Mouse (Mus musculus): Measurements from ENCODE around the gene Tgfb3. TPM values are rescaled to one million over a fixed set of nuclear protein-coding genes. Genes with fewer than 3 reads are reported as not detected.

The Tgfb3 gene
- polyA plus RNA-seq, 1 experiment, result 3.2 TPM

DNA sequence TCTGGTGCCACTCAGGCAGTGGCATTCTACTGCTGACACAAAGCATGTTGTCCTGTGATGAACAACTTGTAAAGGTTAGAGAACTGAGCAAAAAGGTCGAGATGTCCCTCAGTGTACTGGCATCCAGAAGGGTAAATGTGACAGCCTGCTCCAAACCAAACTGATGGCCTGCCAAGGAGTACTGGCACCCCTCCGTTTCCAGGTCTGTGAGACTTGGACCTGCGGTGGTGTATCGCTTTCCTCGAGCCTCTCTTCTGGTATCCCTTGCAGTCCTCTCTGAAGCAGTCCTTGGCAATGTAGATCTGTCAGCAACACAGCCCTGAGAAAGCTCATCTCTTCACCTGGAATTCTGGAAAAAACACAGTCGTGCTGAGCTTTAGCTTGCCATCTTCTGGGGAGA lies 53.4 kb downstream of the Tgfb3 start:
- TF ChIP-seq POLR2A (IDR thresholded peaks at IDR 0.05; ENCODE audit: low read depth, low read length) (no peak), CTCF (IDR thresholded peaks at IDR 0.05; ENCODE audit: extremely low read depth, insufficient read length, insufficient replicate concordance, low read depth, low read length) (no peak)
- H3K27ac ChIP-seq (ENCODE audit: insufficient read depth, low read depth, low read length), result no peak overlapping the region
- 90% methylated on average over 6 of the region's 6 CpGs for WGBS
- H3K4me3 ChIP-seq (ENCODE audit: low read depth, low read length), result no peak overlapping the region
- no peaks in the 10 kb centered on the region for H3K36me3 ChIP-seq (ENCODE audit: control insufficient read depth, insufficient read depth, low read length)
- no peaks in the 10 kb centered on the region for H3K4me1 ChIP-seq (ENCODE audit: control insufficient read depth, insufficient read depth, insufficient read length, low read length)
- no peaks in the 10 kb centered on the region for H3K27me3 ChIP-seq (ENCODE audit: control insufficient read depth, insufficient read depth, low read length)

DNA sequence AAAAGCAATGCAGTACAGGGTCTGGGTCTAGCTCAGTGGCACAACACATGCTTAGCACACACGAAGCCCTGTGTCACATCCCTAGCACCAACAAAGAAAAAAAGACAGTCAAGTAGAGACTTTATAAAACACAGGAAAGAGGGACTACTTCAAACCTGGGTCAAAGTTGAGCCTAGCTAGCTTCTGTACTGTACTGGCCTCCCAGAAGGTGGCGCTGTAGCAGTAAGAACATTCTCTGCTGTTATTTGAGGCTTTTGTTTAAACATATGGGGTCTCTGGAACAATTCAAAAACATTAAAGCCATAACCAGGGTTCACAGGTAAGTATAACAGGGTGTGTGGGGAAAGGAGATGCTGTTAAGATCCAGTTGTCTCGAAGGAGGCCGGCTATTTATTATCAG lies 54.4 kb downstream of the Tgfb3 start:
- TF ChIP-seq CTCF (IDR thresholded peaks at IDR 0.05; ENCODE audit: extremely low read depth, insufficient read length, insufficient replicate concordance, low read depth, low read length), result no peak
- TF ChIP-seq POLR2A (IDR thresholded peaks at IDR 0.05; ENCODE audit: low read depth, low read length), result no peak
- H3K36me3 ChIP-seq (ENCODE audit: control insufficient read depth, insufficient read depth, low read length), result 0 out of 2 replicates have a peak, but pooled peaks cover under 1% of the 10 kb centered on the region
- no peaks in the 10 kb centered on the region for H3K27me3 ChIP-seq (ENCODE audit: control insufficient read depth, insufficient read depth, low read length)
- no peak overlapping the region for H3K27ac ChIP-seq (ENCODE audit: insufficient read depth, low read depth, low read length)
- WGBS, result 71% methylated on average over 4 of the region's 4 CpGs
- H3K4me1 ChIP-seq (ENCODE audit: control insufficient read depth, insufficient read depth, insufficient read length, low read length), result no peaks in the 10 kb centered on the region
- no peak overlapping the region for H3K4me3 ChIP-seq (ENCODE audit: low read depth, low read length)

DNA sequence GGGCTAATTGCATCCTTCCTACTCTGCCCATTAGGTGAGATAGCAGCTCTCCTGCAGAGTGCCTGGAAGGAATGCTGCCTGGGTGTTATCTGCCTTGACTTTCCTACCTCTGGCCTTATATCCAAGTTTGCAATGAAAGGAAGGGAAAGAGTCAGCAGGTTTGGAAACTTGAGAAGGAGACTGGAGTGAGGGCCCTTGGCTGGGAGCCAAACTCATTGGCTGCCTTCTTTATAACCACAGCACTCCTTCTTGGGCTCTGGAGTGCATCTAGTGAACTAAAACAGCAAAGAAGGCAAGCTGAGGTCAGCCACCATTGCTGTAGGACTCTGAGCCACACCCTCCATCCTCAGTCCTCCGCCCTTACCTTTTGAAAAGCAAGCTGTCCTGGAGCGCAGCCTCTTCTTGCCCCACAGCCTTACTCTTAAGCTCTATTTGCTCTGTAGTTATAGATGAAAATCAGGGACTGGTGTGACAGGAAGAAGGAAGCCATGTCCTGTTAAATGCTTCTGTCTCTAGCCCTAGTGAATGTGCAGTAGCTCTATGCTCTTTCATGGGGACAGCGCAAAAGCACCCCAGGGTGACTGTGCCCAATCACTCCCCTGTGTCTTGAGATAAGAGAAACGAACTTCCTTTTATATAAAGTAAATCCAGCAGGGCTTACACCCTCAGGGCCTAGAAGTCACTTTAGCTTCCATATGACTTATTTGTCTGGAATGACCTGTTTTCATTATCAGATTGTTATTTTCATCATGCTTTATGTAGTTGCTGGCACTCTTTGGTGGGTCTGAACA lies 55.6 kb downstream of the Tgfb3 start:
- WGBS, result 87% methylated on average over 4 of the region's 4 CpGs

GRCm38 (mm10) chr12:86022282-86022984 lies 56.4 kb downstream of the Tgfb3 start:
- Histone ChIP-seq H3K4me3 (ENCODE audit: low read depth, low read length) (no peak overlapping the region), H3K36me3 (ENCODE audit: control insufficient read depth, insufficient read depth, low read length) (0 out of 2 replicates have a peak, but pooled peaks cover 1% of the 10 kb centered on the region), H3K4me1 (ENCODE audit: control insufficient read depth, insufficient read depth, insufficient read length, low read length) (no peaks in the 10 kb centered on the region), H3K27ac (ENCODE audit: insufficient read depth, low read depth, low read length) (no peak overlapping the region), H3K27me3 (ENCODE audit: control insufficient read depth, insufficient read depth, low read length) (no peaks in the 10 kb centered on the region)
- TF ChIP-seq POLR2A (IDR thresholded peaks at IDR 0.05; ENCODE audit: low read depth, low read length), result no peak
- no peak for TF ChIP-seq CTCF (IDR thresholded peaks at IDR 0.05; ENCODE audit: extremely low read depth, insufficient read length, insufficient replicate concordance, low read depth, low read length)
- 80% methylated on average over 9 of the region's 9 CpGs for WGBS

More for the DNA sequence above, 55.6 kb downstream of the Tgfb3 start:
- Histone ChIP-seq H3K4me3 (ENCODE audit: low read depth, low read length) (no peak overlapping the region), H3K27me3 (ENCODE audit: control insufficient read depth, insufficient read depth, low read length) (no peaks in the 10 kb centered on the region), H3K4me1 (ENCODE audit: control insufficient read depth, insufficient read depth, insufficient read length, low read length) (no peaks in the 10 kb centered on the region), H3K36me3 (ENCODE audit: control insufficient read depth, insufficient read depth, low read length) (0 out of 2 replicates have a peak, but pooled peaks cover 1% of the 10 kb centered on the region), H3K27ac (ENCODE audit: insufficient read depth, low read depth, low read length) (no peak overlapping the region)
- TF ChIP-seq CTCF (IDR thresholded peaks at IDR 0.05; ENCODE audit: extremely low read depth, insufficient read length, insufficient replicate concordance, low read depth, low read length) (no peak), POLR2A (IDR thresholded peaks at IDR 0.05; ENCODE audit: low read depth, low read length) (no peak)

DNA sequence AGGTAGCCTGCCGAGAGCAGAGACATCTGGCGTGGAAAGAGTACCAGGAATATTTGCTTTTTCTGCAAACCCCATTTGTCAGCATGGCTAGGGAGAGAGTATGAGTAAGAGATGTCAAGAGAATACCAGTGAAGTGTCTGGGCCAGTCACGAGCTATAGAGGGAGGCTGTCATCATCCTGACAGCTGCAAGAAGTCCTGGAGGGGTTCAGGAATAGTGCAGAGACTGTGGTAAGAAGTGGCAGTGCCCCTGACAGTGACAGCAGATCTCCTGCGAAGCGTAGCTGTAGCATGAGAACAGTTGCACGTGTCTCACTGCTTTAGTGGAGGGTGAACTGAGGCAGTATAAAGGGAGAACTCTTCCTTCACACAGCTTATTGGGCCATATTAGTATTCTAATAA lies 57.3 kb downstream of the Tgfb3 start:
- H3K27me3 ChIP-seq (ENCODE audit: control insufficient read depth, insufficient read depth, low read length), result no peaks in the 10 kb centered on the region
- H3K4me1 ChIP-seq (ENCODE audit: control insufficient read depth, insufficient read depth, insufficient read length, low read length), result no peaks in the 10 kb centered on the region
- 0 out of 2 replicates have a peak, but pooled peaks cover 1% of the 10 kb centered on the region for H3K36me3 ChIP-seq (ENCODE audit: control insufficient read depth, insufficient read depth, low read length)
- no peak for TF ChIP-seq POLR2A (IDR thresholded peaks at IDR 0.05; ENCODE audit: low read depth, low read length)
- H3K27ac ChIP-seq (ENCODE audit: insufficient read depth, low read depth, low read length), result no peak overlapping the region
- no peak overlapping the region for H3K4me3 ChIP-seq (ENCODE audit: low read depth, low read length)
- 94% methylated on average over 6 of the region's 6 CpGs for WGBS

GRCm38 (mm10) chr12:86017360-86017759 lies 61.5 kb downstream of the Tgfb3 start:
- Histone ChIP-seq H3K36me3 (ENCODE audit: control insufficient read depth, insufficient read depth, low read length) (0 out of 2 replicates have a peak, but pooled peaks cover 1% of the 10 kb centered on the region), H3K27ac (ENCODE audit: insufficient read depth, low read depth, low read length) (no peak overlapping the region), H3K4me1 (ENCODE audit: control insufficient read depth, insufficient read depth, insufficient read length, low read length) (no peaks in the 10 kb centered on the region), H3K4me3 (ENCODE audit: low read depth, low read length) (no peak overlapping the region), H3K27me3 (ENCODE audit: control insufficient read depth, insufficient read depth, low read length) (no peaks in the 10 kb centered on the region)
- TF ChIP-seq CTCF (IDR thresholded peaks at IDR 0.05; ENCODE audit: extremely low read depth, insufficient read length, insufficient replicate concordance, low read depth, low read length) (no peak), POLR2A (IDR thresholded peaks at IDR 0.05; ENCODE audit: low read depth, low read length) (no peak)
- WGBS, result 85% methylated on average over 5 of the region's 5 CpGs

DNA sequence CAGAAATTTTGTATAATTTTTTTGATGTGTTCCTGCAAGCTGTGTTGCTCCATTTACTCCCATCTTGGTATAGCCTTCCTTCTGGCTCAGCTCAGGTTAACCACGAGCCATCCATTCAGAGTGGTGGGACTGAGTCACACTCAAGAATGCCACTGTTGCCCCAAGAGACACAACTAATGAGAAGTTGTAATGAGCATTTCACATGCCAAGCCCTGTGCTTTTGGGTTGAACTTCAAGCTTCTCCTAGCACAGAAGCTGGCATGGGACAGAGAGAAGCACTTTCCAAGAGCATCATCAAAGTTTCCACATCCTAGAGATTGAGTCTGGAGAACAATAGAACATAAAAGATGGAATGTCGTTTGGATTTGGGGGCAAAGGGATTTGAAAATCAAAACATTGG lies 63.7 kb downstream of the Tgfb3 start:
- H3K27me3 ChIP-seq (ENCODE audit: control insufficient read depth, insufficient read depth, low read length), result no peaks in the 10 kb centered on the region
- no peak overlapping the region for H3K27ac ChIP-seq (ENCODE audit: insufficient read depth, low read depth, low read length)
- H3K36me3 ChIP-seq (ENCODE audit: control insufficient read depth, insufficient read depth, low read length), result 0 out of 2 replicates have a peak, but pooled peaks cover 1% of the 10 kb centered on the region
- no peak for TF ChIP-seq CTCF (IDR thresholded peaks at IDR 0.05; ENCODE audit: extremely low read depth, insufficient read length, insufficient replicate concordance, low read depth, low read length)
- no peak for TF ChIP-seq POLR2A (IDR thresholded peaks at IDR 0.05; ENCODE audit: low read depth, low read length)
- no peak overlapping the region for H3K4me3 ChIP-seq (ENCODE audit: low read depth, low read length)
- H3K4me1 ChIP-seq (ENCODE audit: control insufficient read depth, insufficient read depth, insufficient read length, low read length), result no peaks in the 10 kb centered on the region
- 78% methylated on average over 2 of the region's 2 CpGs for WGBS

All from small intestine, adult 2 months (tissue).